Mouse (Mus musculus) adipocyte (in vitro differentiated cells): ENCODE measurements at regions not wholly inside any gene's neighbourhood (a gene's known extent, or its start where the extent isn't known, plus 50 kb on each side); places are given as distances from the start of the nearest gene placed in this dataset.
"Not testable (repeated sequence)": the region's sequence is repeated elsewhere in the genome, so short reads cannot be mapped to it uniquely, and the experiment has no call there.

Experiments used
- DNase-seq: peaks from one replicate; pipeline ENCODE4 v3.0.0-alpha.2; 2016; ENCODE audit warnings: low spot score

DNA sequence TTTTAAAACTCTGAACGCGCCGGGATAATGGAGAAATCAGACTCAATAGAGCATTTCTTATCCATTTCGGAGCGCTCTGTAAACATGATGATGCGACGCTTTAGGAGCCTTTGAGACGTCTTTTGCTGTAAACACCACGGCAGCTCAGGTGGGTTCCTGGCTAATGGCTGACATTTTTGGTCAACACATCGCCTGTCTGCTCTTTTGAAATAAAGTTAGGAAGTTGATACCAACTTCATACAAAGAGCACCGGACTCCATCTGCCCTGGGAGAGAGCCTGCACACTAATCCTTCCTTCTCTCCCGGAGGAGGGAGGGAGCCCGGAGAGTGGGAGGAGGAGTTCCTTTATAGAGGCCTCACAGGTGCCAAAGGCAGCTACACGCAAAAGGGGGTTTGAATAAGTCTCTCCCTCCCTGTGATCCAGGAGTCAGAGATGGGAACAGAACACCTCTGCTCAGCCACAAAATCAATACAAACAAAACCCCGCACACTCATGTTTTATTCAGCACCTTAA, 63.8 kb upstream of the Srsf6 start:
- no peak for DNase-seq

DNA sequence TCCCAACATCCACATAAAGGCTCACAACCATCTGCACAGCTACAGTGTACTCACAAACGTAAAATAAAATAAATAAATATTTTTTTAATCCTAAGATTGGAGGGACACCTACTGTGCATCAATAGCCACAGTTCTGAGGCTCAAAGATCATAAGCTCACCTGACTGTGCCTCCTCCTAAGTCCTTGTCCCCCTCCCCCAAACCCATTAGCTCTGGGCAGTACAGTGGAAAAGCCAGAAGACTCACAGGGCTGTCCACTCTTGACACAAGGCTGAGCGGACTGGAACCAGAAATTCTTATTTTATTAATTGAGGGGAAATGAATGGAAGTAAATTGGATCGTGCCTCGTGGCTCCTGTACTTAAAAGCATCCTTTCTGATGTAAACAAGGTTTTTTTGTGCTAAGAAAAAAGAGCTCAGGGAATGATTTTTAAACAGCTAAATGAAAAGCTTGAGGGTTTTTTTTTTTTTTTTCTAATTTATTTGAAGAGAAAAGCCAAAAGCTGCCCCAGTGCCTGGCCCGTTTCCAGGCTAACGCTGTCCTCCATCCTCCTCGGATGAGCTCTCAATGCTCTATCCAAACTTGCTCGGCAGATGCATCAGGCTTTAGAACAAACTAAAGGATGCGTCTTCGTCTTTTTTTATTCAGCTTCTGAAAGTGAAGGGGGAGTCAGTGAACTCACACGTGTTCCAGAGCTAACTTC, 64.6 kb upstream of the Srsf6 start:
- no peak for DNase-seq

DNA sequence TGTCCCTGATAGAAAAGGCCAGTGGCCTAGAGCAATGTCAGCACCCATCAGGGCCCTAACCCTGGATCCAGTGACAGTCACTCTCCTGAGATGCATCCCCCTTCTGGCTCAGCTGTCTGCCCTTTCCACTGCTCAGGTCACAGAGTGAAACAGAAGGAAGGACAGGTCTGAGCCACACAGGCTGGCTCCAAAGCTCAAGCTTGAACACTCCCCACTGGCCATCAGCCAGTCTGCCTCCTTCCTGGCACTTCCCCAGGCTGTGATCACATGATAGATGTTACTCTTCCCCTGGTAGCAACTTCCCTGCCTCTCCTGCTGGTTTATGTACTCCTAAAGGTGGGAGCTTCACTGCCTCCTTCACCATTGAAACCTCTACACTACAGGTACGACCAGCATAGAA, 66.8 kb upstream of the Srsf6 start:
- DNase-seq, result peak; percentile 67

DNA sequence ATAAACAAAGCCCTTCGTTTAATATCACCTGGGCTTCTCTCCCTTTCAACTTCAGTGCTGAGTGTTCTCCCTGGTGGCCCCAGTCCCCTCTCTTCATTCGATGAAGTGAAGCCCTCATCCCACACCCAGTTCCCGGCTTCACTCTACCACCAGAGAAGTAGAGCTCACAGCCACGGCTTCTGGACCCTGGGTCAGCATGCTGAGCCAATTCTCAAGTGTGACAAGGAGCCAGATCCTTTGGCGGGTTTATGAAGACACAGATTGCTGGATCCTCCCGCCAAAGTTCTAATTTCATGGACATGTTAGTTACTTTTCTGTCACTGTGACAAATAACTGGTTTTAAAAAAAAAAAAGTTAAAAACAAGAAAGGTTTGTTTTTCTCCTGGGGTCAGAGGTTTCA, 76.7 kb upstream of the Srsf6 start:
- no peak for DNase-seq

DNA sequence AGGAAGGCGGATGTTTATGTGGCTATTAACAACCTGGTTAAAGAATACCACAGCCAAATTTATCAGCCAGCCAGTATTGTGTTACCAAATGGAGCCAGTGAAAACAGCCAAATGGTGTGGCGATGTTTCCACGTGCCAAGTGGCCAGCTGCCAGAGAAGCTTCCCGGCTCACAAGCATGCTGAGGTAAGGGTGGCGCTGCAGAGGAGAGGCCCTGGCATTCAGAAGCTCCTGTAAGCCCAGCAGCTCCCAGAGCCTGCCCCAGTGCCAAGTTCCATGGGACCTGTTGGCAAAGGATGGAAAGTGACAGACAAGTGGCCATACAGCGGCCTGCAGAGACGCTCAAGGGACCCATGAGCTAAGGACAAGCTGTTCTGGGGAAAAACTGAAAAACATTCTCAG, 77.8 kb upstream of the Srsf6 start:
- DNase-seq, result no peak

DNA sequence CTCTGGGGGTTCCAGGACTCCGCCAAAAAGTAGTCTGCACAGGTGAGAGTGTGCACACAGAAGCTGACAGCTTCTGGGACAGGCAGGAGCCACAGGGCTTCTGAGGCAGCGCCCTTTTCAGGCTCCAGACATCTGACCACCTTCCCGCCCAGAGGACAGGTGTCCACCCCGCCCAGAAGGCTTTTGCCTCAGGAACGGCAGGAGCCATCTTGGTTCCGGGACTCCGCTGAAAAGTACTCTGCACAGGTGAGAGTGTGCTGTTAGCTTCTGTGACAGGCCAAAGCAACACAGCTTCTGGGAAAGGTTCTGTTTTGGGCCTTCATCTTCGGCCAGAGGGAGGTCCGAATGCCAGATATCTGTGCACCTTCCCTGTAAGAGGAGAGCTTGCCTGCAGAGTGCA, 89.6 kb upstream of the Srsf6 start:
- not testable (repeated sequence) for DNase-seq

DNA sequence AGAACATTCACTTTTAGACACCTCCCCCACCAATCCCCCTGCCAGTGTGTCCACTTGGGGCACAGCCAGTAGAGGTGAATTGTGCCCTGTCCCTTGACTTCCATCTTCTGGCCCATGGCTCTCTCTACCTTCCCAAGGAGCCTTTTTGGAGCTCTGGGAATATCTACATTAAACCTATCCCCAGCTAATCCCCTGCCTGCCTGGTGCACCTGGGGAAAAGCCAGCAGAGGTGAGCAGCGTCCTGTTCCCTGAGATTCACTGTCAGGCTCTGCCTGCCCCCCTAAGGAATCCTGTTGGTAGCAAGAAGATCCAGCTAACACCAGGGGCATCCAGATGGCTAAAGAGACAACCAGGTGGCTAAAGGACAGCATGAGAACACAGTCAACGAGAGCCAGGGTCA, 93.6 kb upstream of the Srsf6 start:
- no peak for DNase-seq

DNA sequence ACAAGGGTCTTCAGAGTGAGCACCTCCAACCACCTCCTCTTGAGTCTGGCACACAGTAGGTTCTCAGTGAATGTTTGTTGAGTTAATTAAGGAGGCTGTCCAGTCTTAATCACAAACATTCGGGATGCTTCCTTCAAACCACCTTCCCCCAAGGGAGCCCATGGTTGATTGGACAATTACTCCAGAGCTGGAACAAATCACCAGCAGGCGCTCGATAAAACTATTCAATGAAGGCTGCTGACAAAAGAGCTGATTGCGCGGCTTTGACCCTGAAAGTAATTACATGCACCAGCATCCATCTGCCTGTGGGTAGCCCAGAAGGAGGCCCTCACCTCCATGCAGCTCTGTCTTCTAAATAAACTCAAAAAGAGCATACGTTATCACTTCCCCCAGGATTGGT, 97.6 kb upstream of the Srsf6 start:
- no peak for DNase-seq

DNA sequence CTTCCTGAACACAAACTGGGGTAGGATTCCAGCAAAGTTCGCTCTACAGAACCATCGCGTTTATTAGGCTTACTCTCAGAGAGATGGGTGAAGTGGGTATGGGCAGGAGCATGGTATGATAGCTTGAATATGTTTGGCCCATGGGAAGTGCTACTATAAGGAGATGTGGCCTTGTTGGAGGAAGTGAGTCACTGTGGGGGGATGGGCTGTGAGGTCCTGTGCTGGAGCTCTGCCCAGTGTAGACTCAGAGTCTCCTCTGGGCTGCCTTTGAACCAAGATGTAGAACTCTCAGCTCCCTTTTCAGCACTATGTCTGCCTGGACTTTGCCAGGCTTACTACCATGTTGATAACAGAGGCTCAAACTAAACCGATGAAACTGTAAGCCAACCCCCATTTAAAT, 112.5 kb upstream of the Srsf6 start:
- DNase-seq, result no peak

DNA sequence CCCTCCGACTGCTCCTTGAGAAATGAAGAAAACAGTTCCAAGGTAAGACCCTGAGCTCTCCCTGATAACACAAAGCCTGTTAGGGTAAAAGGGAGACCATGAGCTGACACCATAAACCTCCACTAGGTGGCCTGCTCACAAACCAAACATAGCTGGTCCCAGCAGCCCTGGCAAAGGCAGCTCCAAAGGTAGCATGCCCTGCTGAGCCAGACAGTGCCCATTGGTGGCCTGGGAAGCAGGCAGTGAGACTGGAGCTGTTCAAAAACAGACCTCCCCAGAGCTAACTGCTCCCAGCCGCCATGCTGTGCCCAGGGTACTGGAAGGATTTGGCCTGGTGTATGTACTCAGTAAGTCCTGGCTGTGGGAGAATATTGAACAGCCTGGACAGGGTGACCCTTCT, 117.1 kb upstream of the Srsf6 start:
- DNase-seq, result no peak

DNA sequence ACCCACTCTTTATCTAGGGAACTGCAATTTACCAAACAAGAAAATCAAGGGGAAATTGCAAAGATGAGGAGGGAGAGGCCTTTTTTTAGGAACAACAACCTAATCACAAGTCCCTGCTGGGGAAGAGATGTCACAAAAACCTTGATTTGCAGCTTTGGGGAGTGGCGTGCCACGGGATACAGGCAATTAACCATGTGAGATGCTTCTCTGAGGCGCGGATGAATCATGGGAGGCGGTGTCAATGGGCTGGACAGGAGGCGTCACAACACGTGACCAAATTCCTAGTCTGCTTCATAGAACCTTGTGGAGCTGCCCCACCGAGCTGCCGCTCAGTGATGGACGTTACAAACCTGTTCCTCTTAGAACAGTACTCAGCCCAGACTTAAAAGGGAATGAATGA, 123.6 kb upstream of the Srsf6 start:
- no peak for DNase-seq

DNA sequence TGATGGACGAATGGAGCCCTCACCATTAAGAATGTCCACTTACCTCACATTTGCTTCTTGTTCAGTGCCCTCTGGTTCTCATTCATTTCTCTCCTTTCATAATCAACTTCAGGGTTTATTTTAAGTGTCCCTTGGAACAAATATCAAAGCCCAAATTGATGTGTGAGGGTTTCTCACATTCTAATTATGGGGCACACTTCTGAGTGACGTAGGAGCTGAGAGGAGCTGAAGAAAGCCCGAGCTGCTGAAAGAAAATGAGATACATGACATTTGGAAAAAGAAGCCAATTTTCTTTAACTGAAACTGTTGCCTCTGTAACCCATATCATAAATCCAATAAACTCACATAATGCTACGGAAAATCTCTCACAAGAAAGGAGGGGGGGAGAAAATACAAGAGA, 134.8 kb upstream of the Srsf6 start:
- DNase-seq, result no peak

DNA sequence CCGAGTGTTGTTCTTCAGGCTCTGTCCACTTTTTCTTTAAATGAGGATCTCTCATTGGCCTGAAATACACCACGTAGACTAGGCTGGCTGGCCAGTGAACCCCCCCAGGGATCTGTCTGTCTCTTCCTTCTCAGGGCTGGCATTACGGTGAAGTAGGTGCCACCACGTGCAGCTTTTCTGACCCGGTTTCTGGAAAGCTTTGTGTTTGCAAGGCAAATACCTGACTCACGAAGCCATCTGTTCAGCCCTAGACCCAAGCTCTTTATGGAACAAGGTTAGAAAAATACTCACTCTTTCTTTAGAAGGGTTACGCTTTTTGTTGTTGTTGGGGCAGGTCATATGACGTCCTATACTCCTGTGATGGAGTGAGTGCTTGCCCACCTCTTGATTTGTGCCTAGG, 133.3 kb upstream of the Ptprt start:
- DNase-seq, result no peak

DNA sequence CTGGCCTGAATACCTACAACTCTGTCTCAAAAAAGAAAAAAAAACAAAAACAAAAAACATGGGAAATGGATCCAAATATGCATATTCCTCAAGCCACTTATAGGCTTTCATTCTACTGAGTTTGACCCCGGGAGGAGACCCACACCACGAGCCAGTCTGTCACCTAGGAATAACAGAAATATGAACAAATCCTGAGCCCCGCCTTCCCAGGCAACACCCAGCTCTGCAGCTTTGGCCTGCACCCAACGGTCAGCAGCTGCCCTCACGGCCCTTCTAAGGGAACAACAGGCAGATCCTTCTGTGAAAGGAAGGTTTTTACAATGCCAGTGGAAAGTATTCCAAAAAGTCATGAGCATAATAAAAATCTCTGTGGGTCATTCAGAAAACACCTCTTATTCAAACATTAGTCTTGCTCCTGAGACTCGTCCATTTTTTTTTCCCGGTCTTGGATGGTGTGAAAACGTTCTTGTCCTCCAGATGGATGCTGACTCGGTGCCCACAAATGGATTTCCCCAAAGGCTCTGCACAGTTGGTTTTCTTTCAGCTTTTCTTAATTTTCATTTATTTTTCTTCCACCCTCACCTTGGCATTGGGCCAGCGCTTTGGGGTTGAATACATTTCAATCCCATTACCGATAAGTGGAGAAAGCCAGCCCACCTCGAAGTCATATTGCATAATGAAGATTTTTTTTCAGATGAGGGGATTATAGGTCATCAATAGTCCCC, 130.6 kb upstream of the Ptprt start:
- no peak for DNase-seq

DNA sequence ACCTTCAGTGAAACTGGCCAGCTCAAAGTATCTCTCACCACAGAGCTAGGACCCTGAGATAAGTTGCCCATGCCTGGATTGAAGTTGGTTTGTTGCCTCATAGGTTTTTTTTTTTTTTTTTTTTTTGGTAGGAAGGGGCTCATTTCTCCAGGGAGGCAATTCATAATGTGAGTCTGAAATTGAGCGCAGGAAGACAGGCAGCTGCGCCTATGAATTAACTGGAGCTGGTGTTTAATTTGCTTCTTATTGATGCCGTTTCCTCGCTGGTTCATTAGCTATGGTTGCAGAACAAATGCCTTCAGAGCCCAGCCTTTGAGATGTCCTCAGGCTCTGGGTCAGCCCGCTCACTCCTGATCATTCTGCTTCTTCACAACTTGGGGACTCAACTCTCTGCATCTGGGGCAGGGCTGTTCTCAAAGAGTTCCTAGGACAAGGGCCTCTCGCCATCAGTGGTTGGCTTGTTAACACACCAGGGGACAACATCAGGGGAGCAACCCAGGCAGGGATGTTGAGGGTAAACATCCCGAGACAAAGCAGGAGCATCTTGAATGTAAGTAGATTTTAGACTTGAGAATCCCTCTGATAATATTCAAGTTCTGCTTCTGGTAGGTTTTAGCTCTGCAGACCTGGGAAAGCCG, 123.3 kb upstream of the Ptprt start:
- no peak for DNase-seq

DNA sequence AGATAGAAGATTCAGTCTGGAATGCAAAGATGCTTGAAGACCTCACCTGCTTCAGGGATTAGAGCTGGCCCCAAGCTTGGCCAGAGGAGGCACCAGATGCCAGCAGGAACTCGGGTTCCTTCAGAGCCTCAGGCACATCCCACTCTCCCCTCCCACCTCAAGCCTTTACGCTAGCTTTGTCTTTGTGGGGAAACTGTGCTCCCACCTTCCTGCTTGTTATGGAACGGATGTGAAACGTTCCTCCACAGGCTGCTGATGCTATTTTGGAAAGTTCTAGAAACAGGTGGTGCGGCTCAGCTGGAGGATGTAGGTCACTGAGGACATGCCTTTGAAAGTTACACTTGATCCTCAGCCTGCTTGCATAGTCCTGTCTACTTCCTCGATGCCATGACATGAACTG, 120.7 kb upstream of the Ptprt start:
- DNase-seq, result no peak

DNA sequence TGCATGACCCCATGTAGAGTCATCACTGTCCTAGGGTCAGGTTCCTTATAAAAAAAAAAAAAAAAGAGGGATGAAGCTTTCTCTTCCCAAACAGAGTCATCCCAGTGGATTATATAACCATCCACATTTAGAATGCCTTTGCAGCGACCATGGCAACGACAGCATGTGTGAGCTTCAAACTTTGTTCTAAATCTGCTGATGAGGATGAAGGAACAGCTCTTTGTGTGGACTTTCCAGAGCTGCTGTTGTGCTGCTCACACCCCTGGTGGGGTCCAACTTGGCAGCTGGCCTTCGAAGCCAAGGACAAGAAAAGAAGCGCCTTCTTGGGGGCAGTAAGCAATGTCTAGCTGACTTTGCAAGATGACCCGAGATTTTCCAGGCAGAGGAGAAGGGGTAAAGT, 115.6 kb upstream of the Ptprt start:
- no peak for DNase-seq

DNA sequence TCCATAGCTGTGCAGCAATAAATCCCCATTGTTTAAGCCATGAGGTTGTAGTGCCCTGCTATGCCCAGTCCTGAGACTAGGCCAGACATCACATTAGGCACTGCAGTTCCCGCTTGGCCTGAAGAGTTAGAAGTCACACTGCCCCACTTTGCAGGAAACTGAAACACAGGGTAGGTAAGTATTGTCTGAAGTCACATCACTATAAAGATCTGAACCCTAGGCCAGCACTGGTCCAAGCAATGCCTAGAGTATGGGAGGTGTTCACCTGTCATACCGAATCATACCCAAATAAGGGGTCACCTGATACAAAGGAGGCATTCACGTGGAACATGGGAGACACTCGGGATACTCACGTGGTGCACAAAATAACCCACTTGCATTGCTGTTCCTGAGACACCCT, 111.6 kb upstream of the Ptprt start:
- DNase-seq, result no peak

DNA sequence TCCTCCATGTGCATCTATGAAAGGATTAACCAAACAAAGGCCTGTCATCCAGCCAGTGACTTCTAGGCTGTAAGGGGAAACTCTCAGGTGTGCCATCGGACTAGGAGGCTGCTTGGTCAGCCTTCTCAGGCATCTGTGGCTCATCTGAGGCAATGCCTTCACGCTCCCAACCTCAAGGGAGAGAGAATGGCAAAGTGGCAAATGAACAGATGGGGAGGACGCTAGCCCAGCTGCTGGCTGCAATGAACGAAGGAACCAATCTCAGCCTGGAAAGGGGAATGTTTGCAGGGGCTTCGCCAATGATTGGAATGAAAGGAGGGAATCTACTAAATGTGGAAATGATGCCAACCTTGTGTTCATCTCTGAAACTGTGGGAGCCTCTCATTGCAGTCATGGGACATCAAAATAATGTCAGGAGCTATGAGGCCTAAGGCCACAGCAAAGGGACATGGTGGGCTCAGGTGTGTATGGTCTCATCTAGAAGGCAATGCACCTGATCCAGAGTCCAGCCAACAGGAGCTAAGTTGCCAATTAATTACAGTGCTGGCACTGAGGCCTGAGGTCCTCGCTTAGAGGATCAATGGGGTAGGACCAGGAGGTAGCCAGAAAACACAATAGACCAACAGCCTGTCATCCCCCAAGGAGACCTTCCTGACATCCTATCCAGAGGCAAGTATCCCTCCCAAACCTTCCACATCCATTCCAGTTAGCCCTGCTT, 108.9 kb upstream of the Ptprt start:
- no peak for DNase-seq

DNA sequence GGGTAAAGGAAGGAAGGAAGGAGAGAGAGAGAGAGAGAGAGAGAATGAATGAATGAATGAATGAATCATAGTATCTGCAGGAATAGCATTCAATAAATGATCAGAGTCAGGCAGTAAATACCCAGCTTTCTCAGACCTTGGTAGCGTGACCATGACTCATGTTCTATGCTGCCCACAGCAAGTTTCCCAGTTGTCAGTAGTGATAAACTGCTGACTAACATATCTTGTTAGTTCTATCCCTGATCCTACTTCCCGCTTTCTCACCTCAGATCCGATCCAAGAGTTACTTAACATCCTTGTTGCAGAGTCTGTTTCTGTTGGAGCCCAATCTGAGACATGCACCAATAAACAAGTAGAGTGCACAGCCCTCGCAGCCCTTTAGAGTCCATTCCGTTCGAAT, 103.1 kb upstream of the Ptprt start:
- no peak for DNase-seq

DNA sequence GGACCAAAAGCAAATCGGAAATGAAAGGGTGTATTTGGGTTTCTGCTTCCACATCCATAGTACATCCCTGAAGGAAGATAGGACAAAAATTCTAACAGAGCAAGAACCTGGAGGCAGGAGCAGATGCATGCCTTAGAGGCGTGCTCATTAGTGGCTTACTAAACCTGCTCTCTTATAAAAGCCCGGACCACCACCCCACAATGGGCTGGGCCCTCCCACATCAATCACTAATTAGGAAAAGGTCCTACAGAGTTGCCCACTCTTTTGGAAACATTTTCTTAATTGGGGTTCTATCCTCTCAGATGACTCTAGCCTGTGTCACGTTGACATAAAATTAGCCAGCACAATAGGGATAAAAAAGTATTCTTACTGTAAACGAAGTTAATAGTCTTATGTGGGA, 79.6 kb upstream of the Ptprt start:
- no peak for DNase-seq

DNA sequence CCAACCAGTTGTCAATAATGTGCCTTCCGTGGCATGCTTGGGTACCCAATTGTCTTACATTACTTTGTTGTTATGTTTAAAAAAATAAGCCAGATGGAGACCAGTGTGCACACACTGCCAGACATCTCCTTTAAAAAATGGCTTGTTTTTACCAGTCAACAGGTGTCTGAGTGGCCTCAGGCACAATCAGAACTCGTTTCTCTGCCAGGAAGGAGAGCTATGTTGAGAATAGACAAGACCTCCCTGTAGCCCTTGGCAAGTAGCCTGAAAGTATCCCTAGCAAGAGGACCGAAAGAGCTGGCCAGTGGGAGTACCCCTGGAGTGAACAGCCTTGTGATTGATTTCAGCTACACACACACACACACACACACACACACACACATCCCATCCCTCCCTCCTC, 74.8 kb upstream of the Ptprt start:
- DNase-seq, result no peak

DNA sequence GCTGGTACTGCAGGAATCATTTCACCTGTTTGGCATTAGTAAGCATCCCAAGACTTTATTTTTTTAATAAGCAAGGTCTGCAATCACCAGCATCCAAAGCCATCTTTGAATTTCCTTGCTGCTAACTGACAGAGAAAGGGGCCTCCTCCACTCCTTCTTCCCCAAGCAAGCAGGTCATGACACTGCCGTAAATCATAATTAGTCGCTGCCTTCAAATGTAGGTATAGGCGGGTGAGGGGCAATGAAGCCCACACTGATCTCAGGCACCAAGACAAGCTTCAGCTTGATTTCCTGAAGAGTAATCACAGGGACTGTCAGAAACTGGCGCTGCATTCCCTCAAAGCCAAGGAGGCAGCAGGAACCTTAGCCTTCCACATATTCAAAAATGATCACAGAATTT, 73.3 kb upstream of the Ptprt start:
- DNase-seq, result no peak
